Mouse (Mus musculus): ENCODE data around the gene Galnt17. TPM values are rescaled to one million over a fixed set of nuclear protein-coding genes. Genes with fewer than 3 reads are reported as not detected.

Gene Galnt17
- total RNA-seq, 2 experiments from 2014 or later: 29.6 to 30.7 TPM

- intact Hi-C loops (cut with DNase I): no loop called here
- no peak for DNase-seq (ENCODE audit: extremely low spot score in 1 of 2, low spot score in 2 of 2)
Measured at GRCm38 (mm10) chr5:131250701-131251636, 57.3 kb downstream of the Galnt17 start.

- no peak for DNase-seq (ENCODE audit: extremely low spot score in 1 of 2, low spot score in 2 of 2)
- intact Hi-C loops (cut with DNase I): no loop called here
Measured at GRCm38 (mm10) chr5:131248416-131248815, 59.9 kb downstream of the Galnt17 start.

- no peak for DNase-seq (ENCODE audit: extremely low spot score in 1 of 2, low spot score in 2 of 2)
- intact Hi-C loops (cut with DNase I): no loop called here
Measured at GRCm38 (mm10) chr5:131246591-131246990, 61.7 kb downstream of the Galnt17 start.

DNA sequence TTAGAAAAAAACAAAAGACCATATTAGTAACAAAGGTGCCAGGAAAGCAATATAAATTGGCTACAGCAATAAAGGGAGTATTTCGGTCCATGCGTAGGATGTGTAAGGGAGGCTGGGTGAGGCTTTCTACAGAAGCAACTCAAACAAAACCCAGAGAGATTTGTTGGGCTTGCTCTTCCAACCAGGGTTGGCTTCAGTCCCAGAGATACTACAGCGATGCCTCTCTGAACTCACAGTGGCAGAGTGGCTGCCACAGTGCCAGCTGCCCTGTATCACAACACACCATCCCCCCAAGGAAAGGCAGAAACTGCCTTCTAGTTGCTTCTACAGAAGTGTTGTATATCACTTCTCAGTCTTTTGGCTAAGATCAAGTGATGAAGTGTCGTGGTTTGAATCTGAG lies 66.6 kb downstream of the Galnt17 start:
- intact Hi-C loops (cut with DNase I): no loop called here
- DNase-seq (ENCODE audit: extremely low spot score in 1 of 2, low spot score in 2 of 2): no peak

GRCm38 (mm10) chr5:131239813-131240212 lies 68.5 kb downstream of the Galnt17 start:
- no peak for DNase-seq (ENCODE audit: extremely low spot score in 1 of 2, low spot score in 2 of 2)
- intact Hi-C loops (cut with DNase I): no loop called here

- intact Hi-C loops (cut with DNase I): no loop called here
- peak in 1 of 2 experiments; percentile 30 for DNase-seq (ENCODE audit: extremely low spot score in 1 of 2, low spot score in 2 of 2)
Measured at GRCm38 (mm10) chr5:131236906-131237305, 71.4 kb downstream of the Galnt17 start.

DNA sequence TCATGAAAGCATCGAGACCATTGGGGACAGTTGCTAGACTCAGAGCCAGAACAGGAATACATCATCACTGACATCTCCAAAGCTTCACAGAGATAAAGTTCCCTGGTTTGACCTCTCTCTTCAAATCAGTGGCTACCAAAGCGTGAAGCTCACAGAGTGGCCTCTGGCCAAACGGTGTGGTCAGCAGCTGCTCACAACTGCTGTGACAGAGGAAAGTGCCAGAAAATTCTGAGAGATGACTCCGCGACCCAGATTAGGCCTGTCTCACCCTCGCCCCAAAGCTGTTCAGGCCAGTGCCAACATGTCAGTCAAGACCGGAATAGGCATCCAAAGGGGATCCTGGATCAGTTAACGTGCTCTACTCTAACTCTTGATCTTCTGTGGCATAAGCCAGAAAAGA lies 74.5 kb downstream of the Galnt17 start:
- no peak for DNase-seq (ENCODE audit: extremely low spot score in 1 of 2, low spot score in 2 of 2)
- intact Hi-C loops (cut with DNase I): no loop called here

DNA sequence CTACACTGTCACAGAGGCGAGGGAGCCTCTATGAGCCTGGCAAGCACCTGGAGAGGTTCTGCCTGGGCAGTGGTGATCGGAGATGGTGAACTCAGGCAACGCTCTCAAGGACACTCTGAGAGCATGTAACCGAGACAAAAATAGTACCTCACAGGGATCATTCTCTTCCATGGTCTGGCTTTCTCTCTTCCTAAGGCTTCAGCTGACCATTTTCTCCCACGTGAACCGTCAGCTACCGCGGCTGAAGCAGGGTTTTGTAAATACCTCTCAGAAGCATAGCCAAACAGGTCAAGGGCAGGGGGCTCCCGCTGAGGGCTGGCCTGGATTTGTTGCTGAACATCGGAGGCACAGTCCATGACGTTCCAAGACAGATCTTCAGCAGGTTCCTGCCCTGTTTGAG lies 77.2 kb downstream of the Galnt17 start:
- intact Hi-C loops (cut with DNase I): no loop called here
- peak in 1 of 2 experiments; percentile 66 for DNase-seq (ENCODE audit: extremely low spot score in 1 of 2, low spot score in 2 of 2)

DNA sequence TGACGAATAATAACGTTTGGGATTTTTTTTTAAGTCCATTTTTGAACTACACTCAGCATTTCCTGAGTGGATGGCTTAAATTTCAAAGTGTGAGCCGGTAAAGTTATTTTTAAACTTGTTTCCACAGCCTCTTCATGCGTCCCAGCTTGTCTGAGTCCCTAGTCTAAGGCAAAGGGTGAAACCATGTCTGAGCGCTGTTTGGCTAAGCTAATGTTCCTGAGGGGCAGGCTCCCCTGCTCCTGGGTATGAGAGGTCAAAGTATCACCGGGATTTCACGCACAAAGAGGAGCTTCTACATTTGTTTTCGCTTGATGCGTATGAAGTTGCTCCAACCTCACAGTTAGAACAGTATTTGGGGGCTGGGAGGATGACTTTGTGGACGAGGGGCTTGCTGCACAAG lies 78.6 kb downstream of the Galnt17 start:
- intact Hi-C loops (cut with DNase I): no loop called here
- DNase-seq (ENCODE audit: extremely low spot score in 1 of 2, low spot score in 2 of 2): no peak

- no peak for DNase-seq (ENCODE audit: extremely low spot score in 1 of 2, low spot score in 2 of 2)
- intact Hi-C loops (cut with DNase I): no loop called here
Measured at GRCm38 (mm10) chr5:131223416-131223815, 84.9 kb downstream of the Galnt17 start.

- DNase-seq (ENCODE audit: extremely low spot score in 1 of 2, low spot score in 2 of 2): peak in 1 of 2 experiments; percentile 37
- intact Hi-C loops (cut with DNase I): no loop called here
Measured at GRCm38 (mm10) chr5:131222498-131223244, 85.6 kb downstream of the Galnt17 start.

- intact Hi-C loops (cut with DNase I): no loop called here
- DNase-seq (ENCODE audit: extremely low spot score in 1 of 2, low spot score in 2 of 2): no peak
Measured at GRCm38 (mm10) chr5:131218221-131218620, 90.1 kb downstream of the Galnt17 start.

GRCm38 (mm10) chr5:131211618-131212017 lies 96.7 kb downstream of the Galnt17 start:
- no peak for DNase-seq (ENCODE audit: extremely low spot score in 1 of 2, low spot score in 2 of 2)
- intact Hi-C loops (cut with DNase I): no loop called here

GRCm38 (mm10) chr5:131201146-131201545 lies 107.2 kb downstream of the Galnt17 start:
- no peak for DNase-seq (ENCODE audit: extremely low spot score in 1 of 2, low spot score in 2 of 2)
- intact Hi-C loops (cut with DNase I): no loop called here

- intact Hi-C loops (cut with DNase I): no loop called here
- DNase-seq (ENCODE audit: extremely low spot score in 1 of 2, low spot score in 2 of 2): no peak
Measured at GRCm38 (mm10) chr5:131192311-131192710, 116.0 kb downstream of the Galnt17 start.

- intact Hi-C loops (cut with DNase I): no loop called here
- DNase-seq (ENCODE audit: extremely low spot score in 1 of 2, low spot score in 2 of 2): no peak
Measured at GRCm38 (mm10) chr5:131184566-131184965, 123.7 kb downstream of the Galnt17 start.

GRCm38 (mm10) chr5:131181231-131181630 lies 127.1 kb downstream of the Galnt17 start:
- DNase-seq (ENCODE audit: extremely low spot score in 1 of 2, low spot score in 2 of 2): peak in 1 of 2 experiments; percentile 27
- intact Hi-C loops (cut with DNase I): no loop called here

DNA sequence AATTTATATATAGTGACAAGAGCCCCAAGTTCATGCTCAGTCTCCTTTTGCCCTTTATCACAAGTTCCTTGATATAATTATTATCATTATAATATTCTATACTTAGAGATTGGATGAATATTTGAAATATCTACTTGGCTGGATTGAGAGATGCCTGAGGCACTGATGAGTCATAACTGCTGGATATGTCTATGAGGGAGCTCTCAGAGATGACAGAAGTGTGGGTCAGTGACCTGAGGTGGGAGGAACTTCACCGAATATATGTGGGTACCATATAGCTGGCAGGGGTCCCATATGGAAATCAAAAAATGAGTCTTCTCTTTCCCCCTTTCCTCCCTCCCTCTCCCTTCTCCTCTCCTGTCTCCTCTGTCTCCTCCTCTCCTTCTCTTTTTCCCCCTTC lies 127.5 kb downstream of the Galnt17 start:
- intact Hi-C loops (cut with DNase I): no loop called here
- no peak for DNase-seq (ENCODE audit: extremely low spot score in 1 of 2, low spot score in 2 of 2)

- DNase-seq (ENCODE audit: extremely low spot score in 1 of 2, low spot score in 2 of 2): no peak
- intact Hi-C loops (cut with DNase I): no loop called here
Measured at GRCm38 (mm10) chr5:131177851-131178250, 130.4 kb downstream of the Galnt17 start.

GRCm38 (mm10) chr5:131177168-131177567 lies 131.1 kb downstream of the Galnt17 start:
- intact Hi-C loops (cut with DNase I): no loop called here
- DNase-seq (ENCODE audit: extremely low spot score in 1 of 2, low spot score in 2 of 2): no peak

Data from left cerebral cortex, postnatal 10 days (tissue).